Mouse (Mus musculus) granulocyte monocyte progenitor cell, adult 5-6 weeks (primary cell): ENCODE results near the gene Rap2c. TPM values are rescaled to one million over a fixed set of nuclear protein-coding genes. Genes with fewer than 3 reads are reported as not detected.

Experiments
- ATAC-seq: replicated peaks from 2 replicates; pipeline ENCODE4 v1.8.0; 2016; ENCODE audit warnings: mild to moderate bottlenecking, moderate TSS enrichment, inconsistent platforms; ENCODE audit not compliant: poor library complexity, severe bottlenecking
- total RNA-seq, 2 experiments: library from RNA; stranded (forward) in 1 of 2; stranded (reverse) in 1 of 2; fragments of 200-712, 200-1000 nt in 1 of 2; fragments of >200 nt in 1 of 2; fragmentation: Nextera tagmentation in 1 of 2; gene quantifications; 2 replicates each; pipeline ENCODE4 v1.2.3; 2014 to 2017

Rap2c gene
- total RNA-seq, 2 experiments from 2014 or later: 19.8 to 24.1 TPM

DNA sequence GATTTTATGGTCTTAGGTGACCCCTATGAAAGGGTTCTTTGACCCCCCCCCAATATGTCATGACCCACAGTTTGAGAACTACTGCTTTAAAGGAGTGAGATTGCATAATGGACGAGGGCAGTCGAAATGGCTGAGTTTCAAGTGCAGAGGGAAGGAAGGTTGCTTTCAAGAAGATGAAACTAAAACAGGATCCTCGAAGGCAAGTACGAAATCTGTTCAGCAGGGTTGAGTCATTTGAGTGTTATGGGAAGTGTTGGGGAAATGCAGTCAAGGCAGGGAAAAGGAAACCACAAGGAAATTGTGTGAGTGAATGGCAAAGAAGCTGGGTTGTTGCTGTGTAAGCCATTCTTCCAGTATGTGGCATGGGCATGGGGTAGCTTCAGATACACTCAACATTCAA, 45.7 kb downstream of the Rap2c start:
- peak; percentile 88 for ATAC-seq

GRCm38 (mm10) chrX:50969907-50970306, 47.9 kb downstream of the Rap2c start:
- peak; percentile 68 for ATAC-seq

DNA sequence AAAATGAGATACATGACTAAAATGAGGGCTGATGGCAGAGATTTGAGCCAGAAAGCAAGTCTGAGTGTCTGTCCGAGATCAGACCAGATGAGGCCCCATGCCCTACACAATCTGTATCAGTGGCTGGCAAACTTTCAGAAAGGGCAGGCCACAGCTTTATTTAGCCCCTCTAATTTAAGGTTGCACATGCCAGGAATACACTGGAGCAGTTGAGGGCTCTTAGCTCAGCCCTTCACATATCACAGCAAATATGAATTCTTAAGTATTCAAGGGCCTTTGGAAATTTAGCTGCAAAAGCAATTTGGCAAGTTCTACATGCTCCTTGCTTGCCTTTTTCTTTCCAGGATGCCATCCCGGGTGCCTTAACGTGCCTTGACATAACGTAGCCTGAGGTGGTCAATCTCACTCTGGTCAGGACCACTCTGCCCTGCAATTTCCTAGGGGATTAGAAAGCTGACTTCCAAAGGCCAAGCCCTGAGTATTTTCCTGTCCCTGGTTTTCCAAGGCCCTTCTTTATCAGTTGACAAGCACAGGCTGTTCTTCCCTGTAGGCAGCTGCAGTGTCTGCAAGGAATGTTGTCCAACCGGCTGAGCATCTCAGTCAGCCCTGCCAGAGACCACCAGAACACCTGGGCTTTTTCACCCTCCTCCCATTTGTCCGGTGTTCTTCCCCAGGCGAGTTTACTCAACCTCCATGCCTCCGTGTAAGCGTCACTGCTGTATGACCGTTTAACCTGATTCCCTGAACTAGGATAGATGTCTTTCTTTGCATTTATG, 49.5 kb downstream of the Rap2c start:
- no peak for ATAC-seq

- ATAC-seq: no peak
Observed at GRCm38 (mm10) chrX:50965157-50965556, 52.7 kb downstream of the Rap2c start.

- ATAC-seq: no peak
Observed at GRCm38 (mm10) chrX:50962955-50963354, 54.9 kb downstream of the Rap2c start.

Other genes starting within 250 kb of the Rap2c start
- gene Stk26, start 177.0 kb downstream of the Rap2c start, total RNA-seq (2014; fragmentation: Nextera tagmentation): 124 and 151 TPM in 2 replicates
- 170 and 225 TPM in 2 replicates for gene Stk26, start 177.0 kb downstream of the Rap2c start, total RNA-seq (2017)
- not detected in 2 replicates for gene Frmd7, start 75.3 kb downstream of the Rap2c start, total RNA-seq (2014; fragmentation: Nextera tagmentation)
- not detected in 2 replicates for gene Frmd7, start 75.3 kb downstream of the Rap2c start, total RNA-seq (2017)
- gene Mbnl3, start 188.5 kb upstream of the Rap2c start, total RNA-seq (2014; fragmentation: Nextera tagmentation): 55.3 and 57.8 TPM in 2 replicates
- 56.9 and 59.3 TPM in 2 replicates for gene Mbnl3, start 188.5 kb upstream of the Rap2c start, total RNA-seq (2017)